Mouse (Mus musculus) embryonic facial prominence, embryonic 15.5 days (tissue): Measurements from ENCODE around the gene Myom1. TPM values are rescaled to one million over a fixed set of nuclear protein-coding genes. Genes with fewer than 3 reads are reported as not detected.

Experiments used
- ATAC-seq: fragments of 200-750 bp; cut with Nextera tagmentation; 2 replicates; pipeline ENCODE4 v1.8.0; 2017; ENCODE audit warnings: low read depth, moderate TSS enrichment; ENCODE audit not compliant: insufficient number of reproducible peaks, low FRiP score, low TSS enrichment
- H3K27ac ChIP-seq: fragments of 300-500 bp; sonication (generic); replicated peaks from 2 replicates; pipeline ENCODE4 v1.5.1; 2015; ENCODE audit warnings: mild to moderate bottlenecking, inconsistent platforms
- H3K27me3 ChIP-seq: fragments of 300-500 bp; sonication (generic); 2 replicates; pipeline ENCODE4 v1.6.1; 2015; ENCODE audit warnings: inconsistent platforms
- H3K36me3 ChIP-seq: fragments of 300-500 bp; sonication (generic); 2 replicates; pipeline ENCODE4 v1.6.1; 2015; ENCODE audit warnings: mild to moderate bottlenecking, inconsistent platforms
- H3K4me1 ChIP-seq: fragments of 300-500 bp; sonication (generic); 2 replicates; pipeline ENCODE4 v1.6.1; 2015; ENCODE audit warnings: inconsistent platforms
- H3K4me2 ChIP-seq: fragments of 300-500 bp; sonication (generic); replicated peaks from 2 replicates; pipeline ENCODE4 v1.6.1; 2015; ENCODE audit warnings: mild to moderate bottlenecking, inconsistent platforms
- H3K4me3 ChIP-seq: fragments of 300-500 bp; sonication (generic); replicated peaks from 2 replicates; pipeline ENCODE4 v1.5.1; 2015; ENCODE audit warnings: mild to moderate bottlenecking, inconsistent platforms
- H3K9ac ChIP-seq: fragments of 300-500 bp; sonication (generic); 2 replicates; pipeline ENCODE4 v1.6.1; 2015; ENCODE audit warnings: inconsistent platforms
- H3K9me3 ChIP-seq: fragments of 300-500 bp; sonication (generic); replicated peaks from 2 replicates; pipeline ENCODE4 v1.6.1; 2016; ENCODE audit warnings: inconsistent platforms
- WGBS: fragments of 180-500 bp; shearing (Covaris S2); methylation state at CpG from one replicate; pipeline ENCODE4 v1.1.7; 2015; 5-methylcytosine and 5-hydroxymethylcytosine counted together
- polyA plus RNA-seq: library from polyadenylated mRNA; unstranded; fragments of >200 nt; fragmentation: Nextera tagmentation; extraction: Ambion mirVana; gene quantifications from 2 replicates; pipeline ENCODE4 v1.2.1, GENCODE M21; 2015

Myom1 gene
- polyA plus RNA-seq, 1 experiment from 2014 or later = 22.9 TPM

- Histone ChIP-seq H3K27ac (no peak overlapping the region), H3K4me1 (no peaks in the 10 kb centered on the region), H3K4me2 (no peak overlapping the region), H3K4me3 (no peak overlapping the region), H3K27me3 (no peaks in the 10 kb centered on the region), H3K9ac (no peak overlapping the region), H3K36me3 (no peaks in the 10 kb centered on the region), H3K9me3 (no peaks in the 10 kb centered on the region)
- 94% methylated on average over 4 of the region's 4 CpGs for WGBS
- ATAC-seq = no peak
Measured at GRCm38 (mm10) chr17:71171161-71171560, 168.7 kb downstream of the Myom1 start.

Other genes with a start within 250 kb of the Myom1 start
- 70.2 and 74.4 TPM in 2 replicates for gene Tgif1, start 149.1 kb upstream of the Myom1 start, polyA plus RNA-seq
- gene Myl12a, start 245 bp downstream of the Myom1 start, polyA plus RNA-seq = 665 and 690 TPM in 2 replicates
- gene Lpin2, start 179.9 kb downstream of the Myom1 start, polyA plus RNA-seq = 35.3 and 37.3 TPM in 2 replicates